Mouse (Mus musculus) hindbrain, embryonic 14.5 days (tissue): ENCODE data around the gene Oas1c. TPM values are rescaled to one million over a fixed set of nuclear protein-coding genes. Genes with fewer than 3 reads are reported as not detected.

Source experiments
- ATAC-seq: fragments of 200-750 bp; cut with Nextera tagmentation; 2 replicates; pipeline ENCODE4 v1.8.0; 2017; ENCODE audit warnings: moderate number of reproducible peaks, mild to moderate bottlenecking, moderate TSS enrichment, moderate library complexity; ENCODE audit not compliant: low FRiP score
- DNase-seq: peaks from one replicate; pipeline ENCODE4 v3.0.0-alpha.2; 2015; ENCODE audit warnings: low spot score
- H3K27ac ChIP-seq: fragments of 300-500 bp; sonication (generic); 2 replicates; pipeline ENCODE4 v1.5.1; 2014; ENCODE audit warnings: mild to moderate bottlenecking, moderate library complexity
- H3K27me3 ChIP-seq: fragments of 300-500 bp; sonication (generic); 2 replicates; pipeline ENCODE4 v1.6.1; 2014; ENCODE audit warnings: mild to moderate bottlenecking, low read length, mixed read lengths; ENCODE audit not compliant: control insufficient read depth, insufficient read depth
- H3K36me3 ChIP-seq: fragments of 300-500 bp; sonication (generic); replicated peaks from 2 replicates; pipeline ENCODE4 v1.6.1; 2014; ENCODE audit not compliant: control insufficient read depth, insufficient read depth
- H3K4me1 ChIP-seq: fragments of 300-500 bp; sonication (generic); replicated peaks from 2 replicates; pipeline ENCODE4 v1.6.1; 2014; ENCODE audit warnings: antibody characterized with exemption, low read length, mixed read lengths; ENCODE audit not compliant: control insufficient read depth, insufficient read depth
- H3K4me2 ChIP-seq: fragments of 300-500 bp; sonication (generic); replicated peaks from 2 replicates; pipeline ENCODE4 v1.6.1; 2014; ENCODE audit warnings: mild to moderate bottlenecking, moderate library complexity
- H3K4me3 ChIP-seq: fragments of 300-500 bp; sonication (generic); replicated peaks from 2 replicates; pipeline ENCODE4 v1.5.1; 2014; ENCODE audit warnings: mild to moderate bottlenecking, low read length
- H3K9ac ChIP-seq: fragments of 300-500 bp; sonication (generic); 2 replicates; pipeline ENCODE4 v1.6.1; 2014
- H3K9me3 ChIP-seq: fragments of 300-500 bp; sonication (generic); 2 replicates; pipeline ENCODE4 v1.6.1; 2016; ENCODE audit warnings: low read length; ENCODE audit not compliant: control insufficient read depth
- WGBS: fragments of 180-500 bp; shearing (Covaris S2); extraction: QIAGEN DNeasy Blood & Tissue Kit; methylation state at CpG from one replicate; pipeline ENCODE4 v1.1.7; 2014; 5-methylcytosine and 5-hydroxymethylcytosine counted together
- polyA plus RNA-seq: library from polyadenylated mRNA; unstranded; fragments of >200 nt; fragmentation: Nextera tagmentation; extraction: Ambion mirVana; gene quantifications from 2 replicates; pipeline ENCODE4 v1.2.1, GENCODE M21; 2014

Oas1c gene
- polyA plus RNA-seq, 1 experiment from 2014 or later, result 0.40 TPM

- Histone ChIP-seq H3K27me3 (no peaks in the 10 kb centered on the region), H3K4me3 (no peak overlapping the region), H3K4me2 (no peak overlapping the region), H3K36me3 (no peaks in the 10 kb centered on the region), H3K27ac (no peak overlapping the region), H3K9ac (no peak overlapping the region), H3K9me3 (no peaks in the 10 kb centered on the region), H3K4me1 (no peaks in the 10 kb centered on the region)
- DNase-seq (peak; percentile 75), ATAC-seq (no peak)
- WGBS, result 38% methylated on average over 2 of the region's 2 CpGs
Observed at GRCm38 (mm10) chr5:120793043-120793442, 19.3 kb downstream of the Oas1c start.

GRCm38 (mm10) chr5:120787042-120787441 lies 25.3 kb downstream of the Oas1c start:
- 65% methylated on average over 3 of the region's 3 CpGs for WGBS
- H3K9ac ChIP-seq, result no peak overlapping the region

GRCm38 (mm10) chr5:120782446-120782845 lies 29.9 kb downstream of the Oas1c start:
- ATAC-seq (no peak), DNase-seq (no peak)
- WGBS, result 76% methylated on average over 2 of the region's 2 CpGs

More at GRCm38 (mm10) chr5:120787042-120787441, 25.3 kb downstream of the Oas1c start:
- Histone ChIP-seq H3K4me2 (no peak overlapping the region), H3K4me1 (no peaks in the 10 kb centered on the region), H3K9me3 (no peaks in the 10 kb centered on the region), H3K27ac (no peak overlapping the region), H3K36me3 (no peaks in the 10 kb centered on the region), H3K4me3 (no peak overlapping the region), H3K27me3 (no peaks in the 10 kb centered on the region)
- ATAC-seq, result no peak
- DNase-seq, result no peak

GRCm38 (mm10) chr5:120781646-120782045 lies 30.7 kb downstream of the Oas1c start:
- 100% methylated on average over 1 of the region's 1 CpGs for whole genome bisulfite sequencing
- Histone ChIP-seq H3K9ac (no peak overlapping the region), H3K4me3 (no peak overlapping the region)

More at GRCm38 (mm10) chr5:120782446-120782845, 29.9 kb downstream of the Oas1c start:
- H3K27me3 ChIP-seq, result no peaks in the 10 kb centered on the region
- H3K9me3 ChIP-seq, result no peaks in the 10 kb centered on the region
- no peaks in the 10 kb centered on the region for H3K4me1 ChIP-seq
- no peak overlapping the region for H3K4me3 ChIP-seq
- H3K27ac ChIP-seq, result no peak overlapping the region
- no peak overlapping the region for H3K9ac ChIP-seq
- H3K4me2 ChIP-seq, result no peak overlapping the region
- no peaks in the 10 kb centered on the region for H3K36me3 ChIP-seq

GRCm38 (mm10) chr5:120779922-120780321 lies 32.4 kb downstream of the Oas1c start:
- H3K4me2 ChIP-seq, result no peak overlapping the region
- DNase-seq (no peak), ATAC-seq (no peak)
- no peaks in the 10 kb centered on the region for H3K4me1 ChIP-seq
- WGBS, result 64% methylated on average over 3 of the region's 3 CpGs
- no peak overlapping the region for H3K9ac ChIP-seq
- no peak overlapping the region for H3K4me3 ChIP-seq
- H3K27me3 ChIP-seq, result no peaks in the 10 kb centered on the region
- H3K9me3 ChIP-seq, result no peaks in the 10 kb centered on the region
- no peaks in the 10 kb centered on the region for H3K36me3 ChIP-seq
- H3K27ac ChIP-seq, result no peak overlapping the region

More at GRCm38 (mm10) chr5:120781646-120782045, 30.7 kb downstream of the Oas1c start:
- H3K9me3 ChIP-seq, result no peaks in the 10 kb centered on the region
- H3K4me1 ChIP-seq, result no peaks in the 10 kb centered on the region
- ATAC-seq (no peak), DNase-seq (no peak)
- no peaks in the 10 kb centered on the region for H3K36me3 ChIP-seq
- H3K27me3 ChIP-seq, result no peaks in the 10 kb centered on the region
- H3K27ac ChIP-seq, result no peak overlapping the region
- no peak overlapping the region for H3K4me2 ChIP-seq

- 81% methylated on average over 2 of the region's 2 CpGs for WGBS
Observed at GRCm38 (mm10) chr5:120778941-120779340, 33.4 kb downstream of the Oas1c start.

GRCm38 (mm10) chr5:120777478-120777877 lies 34.8 kb downstream of the Oas1c start, which contains the start of gene Oas3:
Gene Oas3, minus strand, starts transcription at chr5:120777661.
- Histone ChIP-seq H3K9ac (no peak within 1 kb of the TSS), H3K27ac (no peak within 1 kb of the TSS), H3K4me3 (no peak within 1 kb of the TSS), H3K36me3 (no peaks in the 10 kb centered on the region), H3K27me3 (no peaks in the 10 kb centered on the region), H3K4me1 (no peaks in the 10 kb centered on the region), H3K4me2 (no peak within 1 kb of the TSS), H3K9me3 (no peaks in the 10 kb centered on the region)
- ATAC-seq (no peak), DNase-seq (no peak)
- 82% methylated on average over 9 of the region's 9 CpGs for WGBS

More at GRCm38 (mm10) chr5:120778941-120779340, 33.4 kb downstream of the Oas1c start:
- ATAC-seq (no peak), DNase-seq (no peak)
- H3K4me1 ChIP-seq, result no peaks in the 10 kb centered on the region
- no peaks in the 10 kb centered on the region for H3K27me3 ChIP-seq
- H3K9me3 ChIP-seq, result no peaks in the 10 kb centered on the region
- no peak overlapping the region for H3K27ac ChIP-seq
- H3K36me3 ChIP-seq, result no peaks in the 10 kb centered on the region
- H3K4me3 ChIP-seq, result no peak overlapping the region
- no peak overlapping the region for H3K9ac ChIP-seq
- H3K4me2 ChIP-seq, result no peak overlapping the region

GRCm38 (mm10) chr5:120776801-120777200 lies 35.5 kb downstream of the Oas1c start:
- Histone ChIP-seq H3K9ac (no peak overlapping the region), H3K4me2 (no peak overlapping the region), H3K9me3 (no peaks in the 10 kb centered on the region), H3K4me1 (no peaks in the 10 kb centered on the region), H3K27me3 (no peaks in the 10 kb centered on the region), H3K36me3 (no peaks in the 10 kb centered on the region), H3K4me3 (no peak overlapping the region), H3K27ac (no peak overlapping the region)
- ATAC-seq, result no peak
- WGBS, result 81% methylated on average over 5 of the region's 5 CpGs
- no peak for DNase-seq

- Histone ChIP-seq H3K9me3 (no peaks in the 10 kb centered on the region), H3K27me3 (no peaks in the 10 kb centered on the region), H3K9ac (no peak overlapping the region), H3K27ac (no peak overlapping the region), H3K36me3 (no peaks in the 10 kb centered on the region), H3K4me3 (no peak overlapping the region), H3K4me2 (no peak overlapping the region), H3K4me1 (no peaks in the 10 kb centered on the region)
- DNase-seq (no peak), ATAC-seq (no peak)
- WGBS, result 88% methylated on average over 14 of the region's 14 CpGs
Observed at GRCm38 (mm10) chr5:120775287-120775985, 36.9 kb downstream of the Oas1c start.
